Mouse (Mus musculus) ES-CJ7 (cell line): Measurements from ENCODE around the gene Olfr352.

Source experiments
- DNase-seq: peaks from one replicate; pipeline ENCODE4 v3.0.0; 2011; ENCODE audit warnings: low read depth, low spot score

Olfr352 gene

DNA sequence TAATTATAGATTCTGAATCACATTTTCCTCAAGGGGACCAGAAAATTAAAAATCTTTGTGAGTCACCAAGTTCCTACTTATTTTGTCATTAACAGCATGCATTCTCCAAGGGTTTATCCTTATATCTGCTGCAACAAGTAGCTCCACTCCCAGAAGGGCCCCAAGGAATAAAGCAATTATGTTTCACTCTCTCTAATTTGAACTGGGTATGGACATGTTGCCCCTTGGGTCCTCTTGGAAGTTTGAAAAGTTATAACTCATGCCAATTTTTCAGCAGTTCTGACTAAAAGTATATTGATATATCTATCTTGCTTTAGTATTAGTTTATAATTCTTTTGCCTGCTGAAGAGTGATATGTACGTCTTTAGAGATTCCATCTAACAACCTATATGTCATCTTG is at the start of gene Olfr352:
Gene Olfr352 (plus strand): TSS at position 301 of the 400 bp plus-strand sequence.
- no peak for DNase-seq

DNA sequence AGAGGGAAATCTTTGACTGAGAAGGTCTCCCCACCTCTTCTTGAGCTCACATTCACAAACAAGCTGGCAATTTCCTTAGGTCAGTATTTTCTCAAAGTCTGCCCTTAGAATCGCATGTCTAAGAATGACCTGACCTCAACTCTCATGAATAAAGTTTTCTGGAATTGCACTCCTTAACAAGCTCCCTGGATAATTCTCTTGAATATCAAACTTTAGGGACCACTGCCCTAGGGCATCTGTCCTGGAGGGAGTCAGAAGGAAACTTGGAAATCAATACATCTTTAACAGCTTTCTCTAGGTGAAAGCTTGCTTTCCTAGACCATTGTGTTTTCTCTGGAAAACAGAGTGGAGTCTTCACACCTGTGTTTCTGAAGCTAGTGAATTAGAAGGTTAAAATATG is 22.2 kb upstream of the Olfr352 start, which contains the start of gene Olfr350:
Gene Olfr350 (plus strand): TSS at position 301 of the 400 bp plus-strand sequence.
- DNase-seq, result no peak

DNA sequence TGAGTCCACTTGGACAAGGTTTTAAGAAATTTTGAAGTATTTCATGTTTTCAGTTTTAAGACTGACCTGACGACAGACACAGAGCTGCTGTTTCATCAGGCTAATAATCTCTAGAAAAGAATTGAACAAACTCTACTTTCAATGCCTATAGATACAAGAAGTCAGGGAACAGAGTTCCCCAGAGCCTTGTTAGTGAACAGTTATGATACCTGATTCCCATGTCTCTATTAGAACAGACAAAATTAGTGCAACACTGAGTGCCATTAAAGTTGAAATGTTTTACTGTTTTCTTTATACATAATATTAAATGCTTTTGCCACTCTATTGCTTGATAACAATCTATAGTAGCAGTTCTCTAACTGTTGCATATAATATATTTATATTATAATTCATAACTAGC is 5.7 kb upstream of the Olfr352 start, which contains the start of gene Olfr351:
Gene Olfr351 (minus strand): TSS at position 101 of the 400 bp plus-strand sequence.
- no peak for DNase-seq

DNA sequence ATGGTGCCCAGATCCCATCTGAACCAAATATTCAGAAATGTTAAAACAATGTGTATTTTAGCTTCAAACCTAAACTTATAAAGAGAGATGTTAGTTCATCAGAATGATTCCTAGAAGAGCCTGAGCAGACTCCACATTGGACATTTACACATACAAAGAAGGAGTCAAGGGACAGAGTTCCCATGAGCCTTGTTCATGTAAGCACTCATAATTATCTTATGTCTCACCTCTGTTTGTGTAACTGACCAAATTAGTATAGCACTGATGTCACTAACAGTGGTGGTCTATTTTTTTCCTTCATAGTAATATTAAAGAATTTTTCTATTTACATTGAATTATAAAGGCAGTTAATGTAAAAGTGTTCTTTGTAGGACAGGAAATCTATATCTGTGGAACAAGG is 24.6 kb downstream of the Olfr352 start, which contains the start of gene Olfr353:
Gene Olfr353 (minus strand): TSS at position 101 of the 400 bp plus-strand sequence.
- no peak for DNase-seq

DNA sequence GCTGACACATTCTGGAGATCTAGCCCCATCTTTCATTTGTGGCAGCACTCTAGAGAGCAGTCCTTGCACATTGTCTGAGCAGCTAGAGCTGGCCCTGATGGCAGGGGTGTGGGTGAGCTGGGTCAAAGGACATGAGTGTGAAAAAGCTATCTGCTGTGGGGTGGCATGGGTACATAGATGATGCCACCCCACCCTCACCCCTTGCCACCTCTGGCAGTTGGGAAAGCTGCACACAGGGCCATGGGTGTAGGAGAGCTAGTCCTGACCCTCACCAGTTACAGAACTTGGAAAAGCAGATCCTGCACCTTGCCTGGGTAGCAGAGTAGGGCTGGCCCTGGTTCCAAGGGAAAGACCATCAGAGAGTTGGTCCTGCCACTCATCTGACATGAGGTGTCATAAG is 28.9 kb downstream of the Olfr352 start:
- no peak for DNase-seq

DNA sequence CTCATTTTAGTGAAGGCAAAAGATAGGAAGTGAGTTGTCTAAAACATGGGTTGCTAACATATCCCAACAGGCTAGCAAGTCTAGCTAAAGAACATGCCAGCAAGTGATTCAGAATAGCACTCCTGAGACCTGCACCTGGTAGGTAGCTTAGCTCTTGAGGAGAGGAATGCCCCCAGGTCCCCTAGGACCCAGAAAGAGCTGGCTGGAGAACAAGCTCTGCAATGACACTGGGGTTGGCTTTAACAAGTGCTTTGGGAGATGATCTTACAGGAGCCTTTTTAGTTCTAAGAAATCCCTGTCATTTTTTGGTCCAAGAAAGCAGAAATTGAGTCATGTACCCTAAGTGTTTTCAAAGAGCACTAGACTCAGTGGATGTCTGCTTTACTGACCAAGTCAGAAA is 37.1 kb downstream of the Olfr352 start, which contains the start of gene Olfr354:
Gene Olfr354 (plus strand): TSS at position 301 of the 400 bp plus-strand sequence.
- DNase-seq, result no peak
